Mouse (Mus musculus): ENCODE data around the gene Rbm47. TPM values are rescaled to one million over a fixed set of nuclear protein-coding genes. Genes with fewer than 3 reads are reported as not detected.

Rbm47 gene
- polyA plus RNA-seq, 1 experiment = 1.1 TPM

- Histone ChIP-seq H3K4me3 (ENCODE audit: insufficient read depth, low read length) (no peak overlapping the region), H3K4me1 (ENCODE audit: control insufficient read depth, insufficient read depth, low read length) (no peaks in the 10 kb centered on the region), H3K27ac (ENCODE audit: insufficient read depth, low read length) (no peak overlapping the region)
- TF ChIP-seq POLR2A (IDR thresholded peaks at IDR 0.05; ENCODE audit: low read depth, low read length) = no peak
- TF ChIP-seq CTCF (IDR thresholded peaks at IDR 0.05; ENCODE audit: borderline replicate concordance, insufficient read depth, low read length) = no peak
These were observed 98.7 kb downstream of the Rbm47 start for GRCm38 (mm10) chr5:66074235-66074634.

DNA sequence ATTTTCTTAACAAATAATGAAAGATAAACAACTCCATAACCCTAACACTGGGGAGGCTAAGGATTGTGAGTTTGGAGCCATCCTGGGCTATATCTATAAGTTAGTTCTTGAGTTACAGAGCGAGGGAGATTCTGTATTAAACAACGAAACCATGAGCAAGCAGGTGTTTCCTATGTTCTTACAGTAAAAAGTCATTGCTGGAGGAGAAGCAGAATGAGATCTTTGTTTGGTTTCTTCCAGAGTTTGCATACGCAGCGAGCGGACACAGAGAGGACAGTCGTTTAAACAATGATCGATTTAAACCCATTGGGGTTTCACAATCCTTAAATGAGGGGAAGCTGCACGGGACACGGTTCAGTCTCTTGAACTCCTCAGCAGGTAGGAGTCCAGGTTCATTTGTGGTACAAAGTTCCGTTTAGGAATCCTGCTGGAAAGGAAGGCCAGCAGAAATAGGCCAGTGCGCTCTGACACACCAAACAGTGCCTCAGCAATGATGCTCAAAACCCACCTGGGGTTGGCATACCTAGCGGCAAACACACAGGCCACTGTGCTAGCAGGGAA lies 99.2 kb downstream of the Rbm47 start:
- H3K27ac ChIP-seq (ENCODE audit: insufficient read depth, low read length) = no peak overlapping the region
- no peak overlapping the region for H3K4me3 ChIP-seq (ENCODE audit: insufficient read depth, low read length)
- H3K4me1 ChIP-seq (ENCODE audit: control insufficient read depth, insufficient read depth, low read length) = no peaks in the 10 kb centered on the region
- TF ChIP-seq CTCF (IDR thresholded peaks at IDR 0.05; ENCODE audit: borderline replicate concordance, insufficient read depth, low read length) = no peak
- TF ChIP-seq POLR2A (IDR thresholded peaks at IDR 0.05; ENCODE audit: low read depth, low read length) = no peak

DNA sequence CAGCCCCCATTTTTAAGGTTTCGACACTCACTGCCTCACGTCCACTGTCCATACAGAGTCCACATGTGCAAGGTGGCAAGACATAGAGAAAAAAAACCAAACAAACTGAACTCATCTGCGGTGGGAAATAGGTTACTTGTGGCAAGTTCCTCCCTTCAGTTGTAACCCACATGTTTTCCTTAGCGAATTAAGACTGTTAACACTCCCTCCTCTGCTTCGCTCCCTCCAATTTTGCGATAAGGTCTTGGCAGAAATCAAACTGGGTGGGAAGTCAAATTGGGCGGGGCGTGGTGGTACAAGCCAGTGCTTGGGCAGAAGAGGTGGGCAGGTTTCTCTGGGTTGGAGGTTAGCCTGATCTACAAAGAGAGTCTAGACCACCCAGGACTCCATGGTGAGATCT lies 101.2 kb downstream of the Rbm47 start:
- Histone ChIP-seq H3K4me1 (ENCODE audit: control insufficient read depth, insufficient read depth, low read length) (no peaks in the 10 kb centered on the region), H3K27ac (ENCODE audit: insufficient read depth, low read length) (no peak overlapping the region), H3K4me3 (ENCODE audit: insufficient read depth, low read length) (no peak overlapping the region)
- TF ChIP-seq POLR2A (IDR thresholded peaks at IDR 0.05; ENCODE audit: low read depth, low read length) (no peak), CTCF (IDR thresholded peaks at IDR 0.05; ENCODE audit: borderline replicate concordance, insufficient read depth, low read length) (no peak)

DNA sequence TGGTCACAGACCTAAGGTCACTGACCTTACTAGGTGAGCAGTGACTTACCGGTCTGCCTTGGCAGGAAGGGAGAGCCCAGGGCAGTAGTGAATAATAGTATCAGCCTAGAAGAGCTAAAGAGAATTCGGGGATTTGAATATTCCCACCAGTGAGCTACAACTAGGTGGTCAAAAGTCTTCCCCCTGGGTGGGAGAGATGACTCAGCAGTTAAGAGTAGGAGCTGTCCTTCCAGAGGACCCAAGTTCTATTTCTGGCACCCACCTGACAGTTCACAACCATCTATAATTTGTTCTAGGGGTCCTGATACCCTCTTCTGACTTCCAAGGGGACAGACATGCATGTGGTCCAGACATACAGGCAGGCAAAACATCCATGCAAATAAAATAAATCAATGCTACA lies 102.6 kb downstream of the Rbm47 start:
- no peak overlapping the region for H3K4me3 ChIP-seq (ENCODE audit: insufficient read depth, low read length)
- H3K4me1 ChIP-seq (ENCODE audit: control insufficient read depth, insufficient read depth, low read length) = no peaks in the 10 kb centered on the region
- no peak for TF ChIP-seq CTCF (IDR thresholded peaks at IDR 0.05; ENCODE audit: borderline replicate concordance, insufficient read depth, low read length)
- TF ChIP-seq POLR2A (IDR thresholded peaks at IDR 0.05; ENCODE audit: low read depth, low read length) = no peak
- no peak overlapping the region for H3K27ac ChIP-seq (ENCODE audit: insufficient read depth, low read length)

DNA sequence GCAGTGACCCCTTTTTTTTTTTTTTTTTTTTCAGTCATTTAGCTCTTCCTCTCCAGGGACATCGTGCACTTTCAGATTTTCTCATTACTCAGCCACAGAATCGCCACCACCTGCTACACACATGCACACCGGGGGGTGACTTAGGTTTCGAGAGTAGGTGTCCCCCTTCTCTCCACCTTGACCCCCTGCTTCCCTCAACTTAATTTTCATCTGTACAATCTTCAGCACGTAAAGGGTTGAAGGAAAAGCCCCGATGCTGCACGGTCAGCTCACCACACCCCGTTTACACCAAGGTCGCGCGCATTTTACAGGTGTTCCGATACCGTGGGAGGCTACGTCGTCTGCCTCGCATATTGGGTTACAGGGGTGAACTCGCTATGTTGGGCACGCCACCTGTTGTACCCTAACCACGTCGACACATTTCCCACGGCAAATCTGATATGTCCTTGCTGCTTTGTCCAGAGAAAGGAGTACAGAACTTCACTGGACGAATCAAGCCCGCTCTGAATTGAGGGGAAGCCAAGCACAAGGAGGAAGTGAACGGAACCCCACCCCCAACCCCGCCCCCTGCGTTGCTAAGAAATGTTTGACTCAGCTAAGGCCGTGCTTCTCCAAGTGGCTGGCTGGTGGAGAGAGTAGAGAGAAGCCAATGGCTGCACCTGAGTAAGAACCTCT lies 103.3 kb downstream of the Rbm47 start:
- H3K4me1 ChIP-seq (ENCODE audit: control insufficient read depth, insufficient read depth, low read length) = no peaks in the 10 kb centered on the region
- H3K27ac ChIP-seq (ENCODE audit: insufficient read depth, low read length) = no peak overlapping the region
- TF ChIP-seq CTCF (IDR thresholded peaks at IDR 0.05; ENCODE audit: borderline replicate concordance, insufficient read depth, low read length) (no peak), POLR2A (IDR thresholded peaks at IDR 0.05; ENCODE audit: low read depth, low read length) (peak; percentile 42; the same call in 1 of the 2 replicates)
- peak overlapping the region; percentile 41 for H3K4me3 ChIP-seq (ENCODE audit: insufficient read depth, low read length)

GRCm38 (mm10) chr5:66069133-66069469 lies 103.8 kb downstream of the Rbm47 start:
- no peak overlapping the region for H3K27ac ChIP-seq (ENCODE audit: insufficient read depth, low read length)
- H3K4me1 ChIP-seq (ENCODE audit: control insufficient read depth, insufficient read depth, low read length) = no peaks in the 10 kb centered on the region
- TF ChIP-seq POLR2A (IDR thresholded peaks at IDR 0.05; ENCODE audit: low read depth, low read length) (no peak), CTCF (IDR thresholded peaks at IDR 0.05; ENCODE audit: borderline replicate concordance, insufficient read depth, low read length) (no peak)
- H3K4me3 ChIP-seq (ENCODE audit: insufficient read depth, low read length) = no peak overlapping the region

- no peak overlapping the region for H3K27ac ChIP-seq (ENCODE audit: insufficient read depth, low read length)
- no peak for TF ChIP-seq POLR2A (IDR thresholded peaks at IDR 0.05; ENCODE audit: low read depth, low read length)
- no peak for TF ChIP-seq CTCF (IDR thresholded peaks at IDR 0.05; ENCODE audit: borderline replicate concordance, insufficient read depth, low read length)
- H3K4me1 ChIP-seq (ENCODE audit: control insufficient read depth, insufficient read depth, low read length) = no peaks in the 10 kb centered on the region
- H3K4me3 ChIP-seq (ENCODE audit: insufficient read depth, low read length) = no peak overlapping the region
These were observed 104.6 kb downstream of the Rbm47 start for GRCm38 (mm10) chr5:66068068-66068920.

- no peak for TF ChIP-seq POLR2A (IDR thresholded peaks at IDR 0.05; ENCODE audit: low read depth, low read length)
- TF ChIP-seq CTCF (IDR thresholded peaks at IDR 0.05; ENCODE audit: borderline replicate concordance, insufficient read depth, low read length) = no peak
- Histone ChIP-seq H3K4me1 (ENCODE audit: control insufficient read depth, insufficient read depth, low read length) (no peaks in the 10 kb centered on the region), H3K4me3 (ENCODE audit: insufficient read depth, low read length) (no peak overlapping the region), H3K27ac (ENCODE audit: insufficient read depth, low read length) (no peak overlapping the region)
These were observed 105.7 kb downstream of the Rbm47 start for GRCm38 (mm10) chr5:66067219-66067618.

- Histone ChIP-seq H3K4me3 (ENCODE audit: insufficient read depth, low read length) (no peak overlapping the region), H3K27ac (ENCODE audit: insufficient read depth, low read length) (no peak overlapping the region), H3K4me1 (ENCODE audit: control insufficient read depth, insufficient read depth, low read length) (peaks cover 6% of the 10 kb centered on the region; the same call in 1 of the 2 replicates)
- no peak for TF ChIP-seq CTCF (IDR thresholded peaks at IDR 0.05; ENCODE audit: borderline replicate concordance, insufficient read depth, low read length)
- no peak for TF ChIP-seq POLR2A (IDR thresholded peaks at IDR 0.05; ENCODE audit: low read depth, low read length)
These were observed 110.0 kb downstream of the Rbm47 start for GRCm38 (mm10) chr5:66062930-66063220.

All from embryonic fibroblast, embryonic 13.5 days (primary cell).